Mouse (Mus musculus) monocyte, adult 5-6 weeks (primary cell): ENCODE results near the gene Ly6g6d. TPM values are rescaled to one million over a fixed set of nuclear protein-coding genes. Genes with fewer than 3 reads are reported as not detected.
"Not testable (repeated sequence)": the region's sequence is repeated elsewhere in the genome, so short reads cannot be mapped to it uniquely, and the experiment has no call there.

Experiments
- ATAC-seq: fragments of 153-309, 156-312 bp; replicated peaks from 2 replicates; pipeline ENCODE4 v1.8.0; 2017; ENCODE audit warnings: mild to moderate bottlenecking; ENCODE audit not compliant: low TSS enrichment, insufficient number of reproducible peaks, severe bottlenecking, poor library complexity, low FRiP score
- total RNA-seq: library from RNA; stranded (forward); fragments of 200-1000, 200-491, 200-594 nt; gene quantifications from 3 replicates; pipeline ENCODE4 v1.2.3, GENCODE M21; 2017

Gene Ly6g6d
- total RNA-seq, 1 experiment from 2014 or later, result not detected

GRCm38 (mm10) chr17:35055691-35056495 is 22.0 kb downstream of the Ly6g6d start:
- ATAC-seq, result no peak

DNA sequence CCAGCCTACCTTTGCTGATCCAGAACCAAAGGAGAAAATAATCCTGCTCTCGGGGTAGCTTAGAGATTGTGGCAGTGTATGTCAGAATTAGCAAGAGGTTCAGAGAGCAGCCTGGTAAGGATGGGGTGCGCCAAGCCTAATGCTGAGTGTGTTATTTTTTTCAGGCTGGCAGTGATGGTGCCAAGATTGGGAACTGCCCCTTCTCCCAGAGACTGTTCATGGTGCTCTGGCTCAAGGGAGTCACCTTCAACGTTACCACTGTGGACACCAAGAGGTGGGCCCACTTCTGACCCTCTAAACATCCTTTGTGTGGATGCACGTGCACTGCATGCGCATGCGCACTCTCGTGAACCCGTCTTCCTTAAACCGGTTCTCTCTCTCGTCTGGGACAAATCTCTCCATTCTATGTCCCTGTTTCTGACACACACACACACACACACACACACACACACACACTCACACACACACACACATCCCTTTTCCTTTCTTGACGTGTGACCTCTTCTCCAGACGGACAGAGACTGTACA is 25.5 kb downstream of the Ly6g6d start:
- ATAC-seq, result no peak

- peak; percentile 80 for ATAC-seq
These were observed 26.4 kb downstream of the Ly6g6d start for GRCm38 (mm10) chr17:35051156-35052086.

DNA sequence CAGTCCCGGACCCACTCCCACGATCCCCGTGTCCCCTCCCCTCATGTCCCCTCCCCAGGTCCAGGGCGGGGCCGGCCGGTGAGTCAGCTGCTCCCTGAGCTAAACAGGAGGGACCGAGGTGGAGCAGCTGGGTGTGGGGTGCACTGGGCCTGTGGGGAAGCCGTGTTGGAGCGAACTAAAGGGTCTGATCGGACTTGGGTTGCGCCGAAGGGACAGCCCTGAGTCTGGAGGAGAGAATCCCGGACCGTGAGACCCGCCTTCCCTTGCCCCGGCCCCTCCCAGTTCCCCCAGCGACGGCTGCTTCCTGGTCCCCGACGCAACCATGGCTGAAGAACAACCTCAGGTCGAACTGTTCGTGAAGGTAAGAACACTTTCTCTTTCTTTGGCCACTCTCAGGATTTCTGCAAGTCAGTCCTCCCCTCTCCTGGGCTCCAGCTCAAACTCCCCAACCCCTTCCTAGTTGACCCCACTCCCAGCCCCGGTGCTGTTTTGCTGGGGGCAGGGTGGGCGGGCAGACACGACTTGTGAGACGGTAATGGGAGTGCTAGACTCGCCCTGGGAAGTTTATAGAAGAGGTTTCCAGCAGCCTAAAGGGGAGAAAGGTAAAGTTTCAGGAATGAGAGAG is 27.6 kb downstream of the Ly6g6d start:
- ATAC-seq, result peak; percentile 24

- ATAC-seq, result no peak; the same call in 1 of the 2 replicates
These were observed 28.3 kb downstream of the Ly6g6d start, which contains the start of gene Clic1 for GRCm38 (mm10) chr17:35049561-35050016. Gene Clic1, plus strand, starts transcription at chr17:35049966.

DNA sequence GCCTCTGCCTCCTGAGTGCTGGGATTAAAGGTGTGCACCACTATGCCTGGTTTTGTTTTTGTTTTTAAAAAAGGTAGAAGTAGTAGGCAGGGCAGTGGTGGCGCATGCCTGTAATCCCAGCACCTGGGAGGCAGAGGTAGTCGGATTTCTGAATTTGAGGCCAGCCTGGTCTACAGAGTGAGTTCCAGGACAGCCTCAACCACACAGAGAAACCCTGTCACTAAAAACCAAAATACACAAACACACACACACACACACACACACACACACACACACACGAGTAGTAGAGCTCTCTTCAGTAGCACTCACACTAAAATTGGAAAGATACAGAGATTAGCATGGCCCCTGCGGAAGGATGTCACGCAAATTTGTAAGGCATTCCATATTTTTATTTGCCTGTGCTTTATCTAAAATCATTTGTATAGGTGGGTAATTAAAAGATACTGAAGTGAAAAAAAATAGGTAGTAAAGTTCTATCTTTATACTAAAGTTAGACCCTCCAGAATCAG is 28.9 kb downstream of the Ly6g6d start:
- ATAC-seq, result no peak

DNA sequence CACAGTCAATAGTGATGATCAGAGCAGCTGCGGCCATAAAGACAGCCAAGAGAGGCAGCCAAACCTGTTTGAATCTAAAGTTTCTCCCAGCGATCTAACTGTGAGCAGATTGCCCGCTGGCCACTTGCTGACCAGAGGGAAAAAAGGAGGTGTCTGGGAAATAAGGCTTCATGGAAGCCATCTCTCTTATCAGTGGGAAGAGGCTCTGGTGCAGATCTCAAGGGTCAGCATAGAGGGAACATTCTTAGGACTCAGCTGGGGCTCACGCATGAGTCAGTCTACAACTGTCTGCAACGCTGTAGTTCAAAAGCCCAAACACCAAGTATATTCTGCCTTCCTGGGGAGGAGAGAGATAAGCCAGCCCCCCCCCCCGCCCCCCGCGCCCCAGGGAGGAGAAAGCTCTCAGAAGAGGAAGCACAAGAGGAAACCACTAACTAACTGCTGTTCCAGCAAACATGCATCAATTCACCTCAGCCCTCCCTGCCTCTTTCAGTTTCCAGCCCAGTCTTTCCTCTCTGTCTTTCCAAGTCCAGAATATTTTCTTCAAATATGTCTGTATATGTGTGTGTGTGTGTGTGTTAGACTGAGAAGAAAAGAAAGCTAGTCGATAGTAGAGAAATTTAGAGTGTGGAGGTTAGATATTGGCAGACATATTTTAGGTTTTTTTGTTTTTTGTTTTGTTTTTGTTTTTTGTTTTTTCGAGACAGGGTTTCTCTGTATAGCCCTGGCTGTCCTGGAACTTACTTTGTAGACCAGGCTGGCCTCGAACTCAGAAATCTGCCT is 29.5 kb downstream of the Ly6g6d start:
- no peak for ATAC-seq

GRCm38 (mm10) chr17:35047688-35048087 is 30.2 kb downstream of the Ly6g6d start:
- ATAC-seq, result no peak

- peak; percentile 81 for ATAC-seq
These were observed 31.0 kb downstream of the Ly6g6d start, which contains the start of gene Msh5 for GRCm38 (mm10) chr17:35046681-35047455. Gene Msh5, minus strand, starts transcription at chr17:35046745.

DNA sequence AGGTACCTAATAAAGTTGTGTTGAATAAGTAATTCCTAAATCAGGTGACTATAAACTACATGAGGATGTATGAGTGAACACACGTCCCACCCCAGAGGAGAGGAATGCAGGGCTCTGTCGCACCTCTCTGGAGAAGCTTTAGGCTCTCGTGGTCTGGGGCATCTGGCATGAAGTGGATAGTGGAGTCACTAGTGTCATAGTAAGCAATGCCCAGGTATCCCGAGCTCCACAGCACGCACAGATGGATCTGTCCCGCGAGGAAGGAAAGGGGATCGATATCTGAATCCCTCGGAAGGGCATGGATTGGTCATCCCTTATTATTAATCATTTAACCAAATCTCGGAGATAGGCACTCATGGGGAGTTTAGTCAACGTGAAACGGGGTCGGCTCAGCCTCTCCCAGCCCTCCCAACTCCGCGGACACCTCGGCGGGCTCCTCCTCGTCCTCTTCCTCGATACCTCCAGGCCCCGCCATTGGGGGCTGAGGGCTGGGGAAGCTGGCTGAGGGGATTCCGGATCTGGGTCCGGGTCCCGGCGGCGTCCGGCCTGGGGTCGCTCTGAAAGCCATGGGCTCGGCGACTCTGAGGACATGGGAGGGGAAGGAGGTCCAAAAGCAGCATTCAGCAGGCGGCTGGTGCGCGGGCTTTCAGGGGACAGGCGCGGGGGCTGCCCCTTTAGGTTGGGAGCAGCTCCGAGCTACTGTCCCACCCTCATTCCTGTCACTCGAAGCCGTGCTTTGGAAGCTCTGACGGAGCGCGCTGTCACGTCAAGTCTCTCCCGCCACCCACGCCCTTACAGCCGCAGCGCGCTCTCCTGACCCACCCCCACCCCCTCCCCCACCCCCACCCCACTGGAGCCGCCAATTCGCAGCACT is 31.8 kb downstream of the Ly6g6d start:
- no peak for ATAC-seq

DNA sequence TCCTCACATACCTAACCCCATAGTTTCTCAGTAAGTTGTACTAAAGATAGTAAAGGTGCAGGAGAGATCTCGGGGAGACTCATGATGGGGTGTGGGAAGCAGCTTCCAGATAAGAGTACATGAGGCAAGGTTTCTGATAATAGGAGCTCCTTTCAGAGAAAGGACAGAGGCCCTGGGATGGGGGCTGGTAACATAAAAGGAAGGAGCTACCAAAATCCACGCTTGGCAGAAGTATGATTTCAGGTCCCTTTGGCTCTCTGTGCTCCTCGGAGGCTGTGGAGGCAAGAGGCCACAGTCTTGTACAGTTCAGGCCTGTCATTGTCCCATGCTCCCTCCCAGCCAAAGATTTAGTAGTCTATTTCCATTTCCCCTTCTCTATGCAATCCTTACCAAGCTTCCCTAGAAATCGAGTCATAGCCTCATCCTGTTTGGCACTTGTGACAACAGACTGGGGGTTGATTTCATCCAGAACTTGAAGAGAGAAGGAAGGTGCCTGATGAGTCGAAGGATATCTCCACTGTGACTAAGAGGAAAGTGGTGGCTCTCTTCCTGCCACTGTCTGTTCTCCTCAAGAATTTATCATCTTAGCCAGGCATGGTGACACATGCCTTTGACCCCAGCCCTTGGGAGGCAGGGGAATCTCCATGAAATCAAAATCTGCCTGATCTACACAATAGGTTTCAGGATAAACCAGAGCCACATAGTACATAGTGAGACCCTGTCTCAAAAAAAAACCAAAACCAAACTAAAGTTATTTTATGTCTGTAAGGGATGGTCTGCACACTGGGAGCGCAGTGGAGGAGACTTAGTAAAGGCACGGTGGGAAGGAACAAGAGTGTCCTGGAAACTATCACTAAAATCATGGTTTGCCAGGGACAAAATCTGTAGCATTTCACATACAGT is 32.7 kb downstream of the Ly6g6d start:
- ATAC-seq, result no peak

DNA sequence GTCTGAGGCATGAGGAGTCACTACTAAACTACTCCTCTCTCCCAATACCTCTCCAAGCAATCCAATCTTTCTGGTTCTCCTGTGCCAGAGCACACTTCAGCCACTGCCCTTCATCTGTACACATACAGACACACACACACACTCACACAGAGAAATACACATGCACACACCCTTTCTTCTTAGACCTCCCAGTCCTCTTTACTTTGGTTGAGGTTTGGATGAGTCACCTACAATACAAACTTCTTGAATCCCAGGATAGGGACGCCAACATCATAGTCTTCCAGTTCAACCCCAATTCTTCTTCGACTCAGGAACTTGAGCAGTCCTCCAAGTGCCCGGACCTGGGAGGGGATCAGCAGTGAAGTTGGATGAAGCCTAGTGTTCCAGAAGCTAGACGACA is 34.1 kb downstream of the Ly6g6d start:
- ATAC-seq, result no peak

- no peak for ATAC-seq
These were observed 38.6 kb downstream of the Ly6g6d start for GRCm38 (mm10) chr17:35039121-35039873.

GRCm38 (mm10) chr17:35034896-35035295 is 43.0 kb downstream of the Ly6g6d start:
- no peak for ATAC-seq

DNA sequence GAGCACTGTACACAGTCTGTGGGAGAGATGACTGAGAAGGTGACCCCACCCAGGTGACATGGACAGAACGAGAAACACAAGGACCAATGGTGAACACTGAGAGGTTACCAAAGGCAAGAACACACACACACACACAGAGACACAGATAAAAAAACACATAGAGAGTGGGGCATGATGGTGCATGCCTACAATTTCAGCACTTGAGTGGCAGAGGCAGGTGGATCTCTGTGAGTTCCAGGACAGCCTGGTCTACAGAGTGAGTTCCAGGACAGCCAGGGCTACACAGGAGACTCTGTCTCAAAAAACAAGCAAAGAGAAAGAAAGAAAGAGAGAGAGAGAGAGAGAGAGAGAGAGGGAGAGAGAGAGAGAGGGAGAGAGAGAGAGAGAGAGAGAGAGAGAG is 44.2 kb downstream of the Ly6g6d start:
- not testable (repeated sequence) for ATAC-seq
